Mouse (Mus musculus) forebrain, embryonic 14.5 days (tissue): ENCODE measurements around the gene Pld3. TPM values are rescaled to one million over a fixed set of nuclear protein-coding genes. Genes with fewer than 3 reads are reported as not detected.

ENCODE experiments used
- ATAC-seq: fragments of 200-750 bp; cut with Nextera tagmentation; 2 replicates; pipeline ENCODE4 v1.8.0; 2017; ENCODE audit warnings: mild to moderate bottlenecking, moderate library complexity
- DNase-seq: peaks from one replicate; pipeline ENCODE4 v3.0.0-alpha.2; 2015; ENCODE audit warnings: low spot score
- H3K27ac ChIP-seq: fragments of 300-500 bp; sonication (generic); 2 replicates; pipeline ENCODE4 v1.5.1; 2014; ENCODE audit warnings: low read depth, mild to moderate bottlenecking, control low read depth, low read length, moderate library complexity
- H3K27me3 ChIP-seq: fragments of 300-500 bp; sonication (generic); replicated peaks from 2 replicates; pipeline ENCODE4 v1.6.1; 2014; ENCODE audit warnings: low read length, control low read depth, mixed read lengths; ENCODE audit not compliant: control insufficient read depth, insufficient read depth
- H3K36me3 ChIP-seq: fragments of 300-500 bp; sonication (generic); 2 replicates; pipeline ENCODE4 v1.6.1; 2014; ENCODE audit warnings: low read length, control low read depth; ENCODE audit not compliant: control insufficient read depth, insufficient read depth
- H3K4me1 ChIP-seq: fragments of 300-500 bp; sonication (generic); 2 replicates; pipeline ENCODE4 v1.6.1; 2014; ENCODE audit warnings: antibody characterized with exemption, low read length, control low read depth; ENCODE audit not compliant: control insufficient read depth, insufficient read depth
- H3K4me2 ChIP-seq: fragments of 300-500 bp; sonication (generic); 2 replicates; pipeline ENCODE4 v1.6.1; 2014; ENCODE audit warnings: mild to moderate bottlenecking, control low read depth, low read length
- H3K4me3 ChIP-seq: fragments of 300-500 bp; sonication (generic); 2 replicates; pipeline ENCODE4 v1.5.1; 2014; ENCODE audit warnings: low read depth, low read length, control low read depth
- H3K9ac ChIP-seq: fragments of 300-500 bp; sonication (generic); 2 replicates; pipeline ENCODE4 v1.6.1; 2014; ENCODE audit warnings: mild to moderate bottlenecking, low read length, control low read depth, moderate library complexity
- H3K9me3 ChIP-seq: fragments of 300-500 bp; sonication (generic); replicated peaks from 2 replicates; pipeline ENCODE4 v1.6.1; 2016; ENCODE audit warnings: low read length, control low read depth, mixed read lengths; ENCODE audit not compliant: control insufficient read depth
- WGBS: fragments of 180-500 bp; shearing (Covaris S2); extraction: QIAGEN DNeasy Blood & Tissue Kit; methylation state at CpG from one replicate; pipeline ENCODE4 v1.1.7; 2014; 5-methylcytosine and 5-hydroxymethylcytosine counted together
- polyA plus RNA-seq: library from polyadenylated mRNA; unstranded; fragments of >200 nt; fragmentation: Nextera tagmentation; extraction: Ambion mirVana; gene quantifications from 2 replicates; pipeline ENCODE4 v1.2.1, GENCODE M21; 2014

The Pld3 gene
- polyA plus RNA-seq, 1 experiment from 2014 or later: 98.6 TPM

DNA sequence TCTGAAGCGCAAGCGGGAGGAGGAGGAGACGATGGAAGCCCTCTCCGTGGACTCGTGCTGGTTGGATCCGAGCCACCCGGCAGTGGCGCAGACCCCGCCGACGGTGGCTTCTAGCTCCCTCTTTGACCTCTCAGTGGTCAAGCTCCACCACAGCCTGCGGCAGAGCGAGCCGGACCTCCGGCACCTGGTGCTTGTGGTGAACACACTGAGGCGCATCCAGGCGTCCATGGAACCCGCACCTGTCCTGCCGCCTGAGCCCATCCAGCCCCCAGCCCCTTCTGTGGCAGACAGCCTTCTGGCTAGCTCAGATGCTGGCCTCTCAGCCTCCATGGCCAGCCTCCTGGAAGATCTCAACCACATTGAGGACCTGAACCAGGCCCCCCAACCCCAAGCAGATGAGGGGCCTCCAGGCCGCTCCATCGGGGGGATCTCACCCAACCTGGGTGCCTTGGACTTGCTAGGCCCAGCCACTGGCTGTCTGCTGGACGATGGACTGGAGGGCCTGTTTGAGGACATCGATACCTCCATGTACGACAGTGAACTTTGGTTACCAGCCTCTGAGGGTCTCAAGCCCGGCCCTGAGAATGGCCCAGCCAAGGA lies 63.6 kb downstream of the Pld3 start:
- H3K9me3 ChIP-seq: no peaks in the 10 kb centered on the region
- H3K4me1 ChIP-seq: peaks cover 3% of the 10 kb centered on the region; the same call in 1 of the 2 replicates
- WGBS: 90% methylated on average over 25 of the region's 25 CpGs
- ATAC-seq (no peak), DNase-seq (no peak)
- H3K4me2 ChIP-seq: no peak overlapping the region
- H3K36me3 ChIP-seq: no peaks in the 10 kb centered on the region
- no peak overlapping the region for H3K4me3 ChIP-seq
- no peak overlapping the region for H3K27ac ChIP-seq
- no peaks in the 10 kb centered on the region for H3K27me3 ChIP-seq
- no peak overlapping the region for H3K9ac ChIP-seq

DNA sequence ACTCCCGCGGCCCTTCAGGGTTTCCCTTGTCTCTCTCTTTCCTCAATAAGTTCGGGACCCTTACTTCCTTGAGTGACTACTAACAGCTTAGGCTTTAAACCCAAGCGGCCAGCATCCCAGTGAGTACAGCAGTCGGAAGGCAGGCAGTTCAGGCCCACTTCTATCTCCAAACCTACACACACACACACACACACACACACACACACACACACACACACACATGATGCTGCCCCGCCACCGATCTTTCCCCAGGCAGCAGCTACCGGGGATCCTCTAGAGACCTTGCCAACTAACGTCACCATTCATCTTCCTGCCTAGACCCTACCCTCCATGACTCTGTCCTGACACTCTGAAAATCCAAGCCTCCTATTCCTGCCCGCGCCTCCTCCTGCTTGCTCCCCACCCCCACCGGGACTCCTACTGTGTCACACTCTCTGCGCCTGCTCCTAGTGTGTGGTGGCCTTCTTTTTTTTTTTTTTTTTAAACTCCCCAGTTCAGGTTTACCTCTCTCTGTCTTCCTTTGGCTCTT lies 65.2 kb downstream of the Pld3 start:
- Histone ChIP-seq H3K9ac (peak overlapping the region; percentile 71), H3K4me1 (peaks cover 3% of the 10 kb centered on the region; the same call in 1 of the 2 replicates), H3K27me3 (no peaks in the 10 kb centered on the region), H3K4me3 (peak overlapping the region; percentile 65), H3K9me3 (no peaks in the 10 kb centered on the region), H3K4me2 (peak overlapping the region; percentile 61), H3K27ac (0 out of 2 replicates have a peak overlapping the region, but pooled peaks have one; percentile 86), H3K36me3 (no peaks in the 10 kb centered on the region)
- DNase-seq: no peak
- no peak for ATAC-seq
- WGBS: 4% methylated on average over 13 of the region's 13 CpGs

DNA sequence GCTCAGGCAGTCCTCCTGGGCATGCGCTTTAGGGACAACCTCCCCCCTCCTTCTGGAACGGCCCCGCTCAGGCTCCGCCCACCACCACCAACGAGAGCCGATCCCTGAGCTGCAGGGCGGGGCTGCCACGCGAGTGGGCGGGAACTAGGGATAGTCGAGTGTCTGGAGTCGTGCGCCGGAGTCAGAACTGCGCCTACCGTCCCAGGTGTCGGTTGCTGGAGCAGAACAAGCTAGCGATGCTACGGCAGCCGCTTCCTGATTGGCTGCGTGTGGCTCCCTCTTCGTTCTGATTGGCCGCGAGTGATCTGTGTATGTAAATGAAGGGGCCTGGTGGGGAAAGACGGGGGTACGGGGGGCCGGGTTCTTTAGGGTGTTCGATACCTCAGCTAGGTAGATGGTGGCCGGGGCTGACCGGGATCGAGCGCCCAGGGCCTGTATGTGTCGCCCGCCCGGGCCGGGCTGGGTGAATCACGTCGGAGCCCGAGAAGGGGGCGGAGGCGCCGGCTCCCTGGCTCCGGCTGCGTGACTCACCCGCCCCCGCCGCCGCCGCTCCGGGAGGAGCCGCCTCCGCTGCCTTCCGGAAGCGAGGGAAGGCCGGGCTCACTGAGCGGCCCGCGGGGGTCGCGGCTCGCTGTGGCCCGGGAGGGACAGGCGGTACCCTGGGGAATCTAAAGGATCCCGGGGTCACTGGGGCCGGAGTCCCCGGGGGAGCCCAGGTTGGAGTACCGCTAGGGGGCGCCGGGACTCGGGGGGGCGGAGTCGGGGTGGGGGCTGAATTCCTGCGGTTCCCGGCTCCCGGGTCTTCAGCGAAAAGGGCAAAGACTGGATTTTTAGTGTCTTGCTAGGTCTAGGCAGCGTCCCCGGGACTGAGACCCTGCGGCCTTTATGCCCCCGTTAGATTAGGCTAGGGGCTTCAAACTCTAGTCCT lies 66.0 kb downstream of the Pld3 start, which contains the start of gene Sertad1:
Sertad1 (plus strand) TSS at position 141 of the 928 bp plus-strand sequence.
- no peaks in the 10 kb centered on the region for H3K36me3 ChIP-seq
- peak within 1 kb of the TSS; percentile 65 for H3K4me3 ChIP-seq

GRCm38 (mm10) chr7:27486102-27486769 lies 66.8 kb downstream of the Pld3 start:
- H3K9me3 ChIP-seq: no peaks in the 10 kb centered on the region
- peak overlapping the region; percentile 61 for H3K4me2 ChIP-seq
- peak overlapping the region; percentile 51 for H3K9ac ChIP-seq
- DNase-seq (no peak), ATAC-seq (peak; percentile 6; the same call in 1 of the 2 replicates)
- H3K36me3 ChIP-seq: no peaks in the 10 kb centered on the region
- H3K4me1 ChIP-seq: peaks cover 3% of the 10 kb centered on the region; the same call in 1 of the 2 replicates
- no peak overlapping the region for H3K27ac ChIP-seq
- 4% methylated on average over 13 of the region's 13 CpGs for WGBS
- no peaks in the 10 kb centered on the region for H3K27me3 ChIP-seq
- peak overlapping the region; percentile 65 for H3K4me3 ChIP-seq

More for the DNA sequence above, 66.0 kb downstream of the Pld3 start, which contains the start of gene Sertad1:
- no peaks in the 10 kb centered on the region for H3K9me3 ChIP-seq
- ATAC-seq: peak; percentile 98
- under 1% methylated on average over 78 of the region's 80 CpGs for WGBS
- peak within 1 kb of the TSS; percentile 61 for H3K4me2 ChIP-seq
- peaks cover 3% of the 10 kb centered on the region; the same call in 1 of the 2 replicates for H3K4me1 ChIP-seq
- H3K27ac ChIP-seq: peak within 1 kb of the TSS; percentile 86
- peak within 1 kb of the TSS; percentile 71 for H3K9ac ChIP-seq
- no peaks in the 10 kb centered on the region for H3K27me3 ChIP-seq
- peak; percentile 100 for DNase-seq

GRCm38 (mm10) chr7:27483860-27484259 lies 69.2 kb downstream of the Pld3 start:
- Histone ChIP-seq H3K4me1 (peaks cover 3% of the 10 kb centered on the region; the same call in 1 of the 2 replicates), H3K36me3 (no peaks in the 10 kb centered on the region), H3K9me3 (no peaks in the 10 kb centered on the region), H3K4me3 (no peak overlapping the region), H3K9ac (no peak overlapping the region), H3K27me3 (no peaks in the 10 kb centered on the region), H3K4me2 (no peak overlapping the region), H3K27ac (no peak overlapping the region)
- 92% methylated on average over 4 of the region's 4 CpGs for WGBS
- DNase-seq: no peak
- ATAC-seq: no peak

Other genes with a start within 250 kb of the Pld3 start
- gene Ltbp4, start 215.5 kb downstream of the Pld3 start, polyA plus RNA-seq: 8.0 and 11.0 TPM in 2 replicates
- 52.4 and 66.4 TPM in 2 replicates for gene Shkbp1, start 197.2 kb downstream of the Pld3 start, polyA plus RNA-seq
- gene Gm20479, start 195.8 kb downstream of the Pld3 start, polyA plus RNA-seq: 0.38 TPM in 1 of 2 replicates, not detected in the other
- 1.6 and 1.7 TPM in 2 replicates for gene Sptbn4, start 105.5 kb downstream of the Pld3 start, polyA plus RNA-seq
- 22.4 and 23.7 TPM in 2 replicates for gene Blvrb, start 105.2 kb downstream of the Pld3 start, polyA plus RNA-seq
- 12.5 and 14.2 TPM in 2 replicates for gene Sertad3, start 79.5 kb downstream of the Pld3 start, polyA plus RNA-seq
- 8.6 and 9.7 TPM in 2 replicates for gene Sertad1, start 66.3 kb downstream of the Pld3 start, polyA plus RNA-seq
- gene Prx, start 53.9 kb downstream of the Pld3 start, polyA plus RNA-seq: 0.55 and 0.73 TPM in 2 replicates
- 0.08 and 0.27 TPM in 2 replicates for gene Hipk4, start 30.0 kb downstream of the Pld3 start, polyA plus RNA-seq
- 26.3 and 31.2 TPM in 2 replicates for gene 2310022A10Rik, start within 50 bp of the Pld3 start, polyA plus RNA-seq
- gene Akt2, start 38.3 kb upstream of the Pld3 start, polyA plus RNA-seq: 80.6 and 85.8 TPM in 2 replicates
- gene Ttc9b, start 100.7 kb upstream of the Pld3 start, polyA plus RNA-seq: 69.3 and 73.8 TPM in 2 replicates
- 12.8 and 13.8 TPM in 2 replicates for gene Map3k10, start 121.4 kb upstream of the Pld3 start, polyA plus RNA-seq
- 10.8 and 14.5 TPM in 2 replicates for gene Zfp607b, start 136.1 kb upstream of the Pld3 start, polyA plus RNA-seq
- 96.6 and 101 TPM in 2 replicates for gene Zfp60, start 178.2 kb upstream of the Pld3 start, polyA plus RNA-seq